Mouse (Mus musculus): ENCODE measurements around the gene Zfp879. TPM values are rescaled to one million over a fixed set of nuclear protein-coding genes. Genes with fewer than 3 reads are reported as not detected.

Zfp879 gene
- polyA plus RNA-seq, 1 experiment from 2014 or later = 1.2 TPM

- H3K9ac ChIP-seq = no peak overlapping the region
- H3K36me3 ChIP-seq = no peaks in the 10 kb centered on the region
- no peak overlapping the region for H3K27ac ChIP-seq (replicated peaks)
- no peak overlapping the region for H3K4me2 ChIP-seq
- H3K4me3 ChIP-seq = no peak overlapping the region
- ATAC-seq (ENCODE audit: low FRiP score, low read depth) = no peak
- peaks cover 15% of the 10 kb centered on the region for H3K4me1 ChIP-seq (replicated peaks)
- H3K27me3 ChIP-seq = peaks cover 34% of the 10 kb centered on the region
- no peaks in the 10 kb centered on the region for H3K9me3 ChIP-seq
- 96% methylated on average over 3 of the region's 3 CpGs for WGBS
Measured at GRCm38 (mm10) chr11:50845951-50846350, 4.6 kb upstream of the Zfp879 start.

GRCm38 (mm10) chr11:50835727-50836126 lies 5.6 kb downstream of the Zfp879 start:
- 91% methylated on average over 4 of the region's 4 CpGs for WGBS
- Histone ChIP-seq H3K27me3 (no peaks in the 10 kb centered on the region), H3K4me1 (replicated peaks) (peaks cover 6% of the 10 kb centered on the region), H3K4me3 (no peak overlapping the region), H3K27ac (replicated peaks) (no peak overlapping the region), H3K9ac (no peak overlapping the region), H3K4me2 (no peak overlapping the region), H3K36me3 (peaks cover 18% of the 10 kb centered on the region), H3K9me3 (peaks cover 5% of the 10 kb centered on the region; the same call in 1 of the 2 replicates)
- ATAC-seq (ENCODE audit: low FRiP score, low read depth) = no peak

- Histone ChIP-seq H3K36me3 (peaks cover 33% of the 10 kb centered on the region), H3K4me2 (peak within 1 kb of the TSS; percentile 73), H3K9me3 (no peaks in the 10 kb centered on the region), H3K4me3 (peak within 1 kb of the TSS; percentile 72), H3K27ac (replicated peaks) (peak within 1 kb of the TSS; percentile 79), H3K9ac (peak within 1 kb of the TSS; percentile 79), H3K4me1 (replicated peaks) (peaks cover 10% of the 10 kb centered on the region), H3K27me3 (no peaks in the 10 kb centered on the region)
- under 1% methylated on average over 45 of the region's 45 CpGs for WGBS
- ATAC-seq (ENCODE audit: low FRiP score, low read depth) = peak; percentile 97
Measured at GRCm38 (mm10) chr11:50827010-50827953, 14.1 kb downstream of the Zfp879 start, which contains the start of gene Zfp354c. Gene Zfp354c, minus strand, starts transcription at chr11:50827724.

- Histone ChIP-seq H3K4me1 (replicated peaks) (peaks cover 10% of the 10 kb centered on the region), H3K27me3 (no peaks in the 10 kb centered on the region), H3K9ac (peak overlapping the region; percentile 79), H3K4me2 (peak overlapping the region; percentile 73), H3K9me3 (no peaks in the 10 kb centered on the region), H3K4me3 (peak overlapping the region; percentile 72), H3K36me3 (peaks cover 40% of the 10 kb centered on the region), H3K27ac (replicated peaks) (no peak overlapping the region)
- no peak for ATAC-seq (ENCODE audit: low FRiP score, low read depth)
- WGBS = 44% methylated on average over 2 of the region's 2 CpGs
Measured at GRCm38 (mm10) chr11:50826214-50826613, 15.1 kb downstream of the Zfp879 start.

GRCm38 (mm10) chr11:50814233-50814632 lies 27.1 kb downstream of the Zfp879 start:
- Histone ChIP-seq H3K9me3 (peaks cover 35% of the 10 kb centered on the region), H3K4me3 (no peak overlapping the region), H3K9ac (no peak overlapping the region), H3K4me2 (no peak overlapping the region), H3K27me3 (no peaks in the 10 kb centered on the region), H3K36me3 (peaks cover 95% of the 10 kb centered on the region), H3K27ac (replicated peaks) (no peak overlapping the region), H3K4me1 (replicated peaks) (no peaks in the 10 kb centered on the region)
- no peak for ATAC-seq (ENCODE audit: low FRiP score, low read depth)
- 95% methylated on average over 4 of the region's 4 CpGs for WGBS

- no peak for ATAC-seq (ENCODE audit: low FRiP score, low read depth)
- Histone ChIP-seq H3K36me3 (no peaks in the 10 kb centered on the region), H3K4me3 (no peak overlapping the region), H3K9me3 (no peaks in the 10 kb centered on the region), H3K27ac (replicated peaks) (no peak overlapping the region), H3K27me3 (no peaks in the 10 kb centered on the region), H3K4me1 (replicated peaks) (no peaks in the 10 kb centered on the region), H3K4me2 (no peak overlapping the region), H3K9ac (no peak overlapping the region)
Measured at GRCm38 (mm10) chr11:50798836-50799235, 42.5 kb downstream of the Zfp879 start.

- 72% methylated on average over 11 of the region's 11 CpGs for WGBS
- H3K36me3 ChIP-seq = no peaks in the 10 kb centered on the region
- H3K4me3 ChIP-seq = no peak overlapping the region
- H3K9me3 ChIP-seq = no peaks in the 10 kb centered on the region
- H3K9ac ChIP-seq = no peak overlapping the region
- ATAC-seq (ENCODE audit: low FRiP score, low read depth) = no peak
- H3K4me1 ChIP-seq (replicated peaks) = no peaks in the 10 kb centered on the region
- H3K27me3 ChIP-seq = no peaks in the 10 kb centered on the region
- H3K4me2 ChIP-seq = no peak overlapping the region
- no peak overlapping the region for H3K27ac ChIP-seq (replicated peaks)
Measured at GRCm38 (mm10) chr11:50797674-50798073, 43.7 kb downstream of the Zfp879 start.

Other genes with a start within 250 kb of the Zfp879 start
- gene Adamts2, start 239.5 kb downstream of the Zfp879 start, polyA plus RNA-seq (2015; fragmentation: Nextera tagmentation; extraction: Ambion mirVana) = 5.5 and 5.9 TPM in 2 replicates
- gene Zfp354c, start 13.8 kb downstream of the Zfp879 start, polyA plus RNA-seq (2015; fragmentation: Nextera tagmentation; extraction: Ambion mirVana) = 52.6 and 54.8 TPM in 2 replicates
- not detected in 2 replicates for gene Grm6, start 9.1 kb upstream of the Zfp879 start, polyA plus RNA-seq (2015; fragmentation: Nextera tagmentation; extraction: Ambion mirVana)
- gene Zfp454, start 46.1 kb upstream of the Zfp879 start, polyA plus RNA-seq (2015; fragmentation: Nextera tagmentation; extraction: Ambion mirVana) = 9.5 and 11.3 TPM in 2 replicates
- 41.5 and 46.0 TPM in 2 replicates for gene Zfp2, start 74.6 kb upstream of the Zfp879 start, polyA plus RNA-seq (2015; fragmentation: Nextera tagmentation; extraction: Ambion mirVana)
- 3.5 and 4.3 TPM in 2 replicates for gene Zfp354b, start 90.1 kb upstream of the Zfp879 start, polyA plus RNA-seq (2015; fragmentation: Nextera tagmentation; extraction: Ambion mirVana)
- gene 4933414I15Rik, start 102.2 kb upstream of the Zfp879 start, polyA plus RNA-seq (2015; fragmentation: Nextera tagmentation; extraction: Ambion mirVana) = not detected in 2 replicates
- not detected in 2 replicates for gene Prop1, start 112.2 kb upstream of the Zfp879 start, polyA plus RNA-seq (2015; fragmentation: Nextera tagmentation; extraction: Ambion mirVana)
- gene Olfr1378, start 125.0 kb upstream of the Zfp879 start, polyA plus RNA-seq (2015; fragmentation: Nextera tagmentation; extraction: Ambion mirVana) = not detected in 2 replicates
- gene Olfr1377, start 140.4 kb upstream of the Zfp879 start, polyA plus RNA-seq (2015; fragmentation: Nextera tagmentation; extraction: Ambion mirVana) = not detected in 2 replicates
- gene Olfr51, start 162.0 kb upstream of the Zfp879 start, polyA plus RNA-seq (2015; fragmentation: Nextera tagmentation; extraction: Ambion mirVana) = not detected in 2 replicates
- gene Olfr54, start 172.7 kb upstream of the Zfp879 start, polyA plus RNA-seq (2015; fragmentation: Nextera tagmentation; extraction: Ambion mirVana) = not detected in 2 replicates
- not detected in 2 replicates for gene Olfr1375, start 206.6 kb upstream of the Zfp879 start, polyA plus RNA-seq (2015; fragmentation: Nextera tagmentation; extraction: Ambion mirVana)
- gene Zfp354a, start 217.7 kb upstream of the Zfp879 start, polyA plus RNA-seq (2015; fragmentation: Nextera tagmentation; extraction: Ambion mirVana) = 11.5 and 11.9 TPM in 2 replicates